Mouse (Mus musculus): ENCODE results near the gene 9330182O14Rik. TPM values are rescaled to one million over a fixed set of nuclear protein-coding genes. Genes with fewer than 3 reads are reported as not detected.

The 9330182O14Rik gene
- polyA plus RNA-seq, 1 experiment from 2014 or later: not detected

DNA sequence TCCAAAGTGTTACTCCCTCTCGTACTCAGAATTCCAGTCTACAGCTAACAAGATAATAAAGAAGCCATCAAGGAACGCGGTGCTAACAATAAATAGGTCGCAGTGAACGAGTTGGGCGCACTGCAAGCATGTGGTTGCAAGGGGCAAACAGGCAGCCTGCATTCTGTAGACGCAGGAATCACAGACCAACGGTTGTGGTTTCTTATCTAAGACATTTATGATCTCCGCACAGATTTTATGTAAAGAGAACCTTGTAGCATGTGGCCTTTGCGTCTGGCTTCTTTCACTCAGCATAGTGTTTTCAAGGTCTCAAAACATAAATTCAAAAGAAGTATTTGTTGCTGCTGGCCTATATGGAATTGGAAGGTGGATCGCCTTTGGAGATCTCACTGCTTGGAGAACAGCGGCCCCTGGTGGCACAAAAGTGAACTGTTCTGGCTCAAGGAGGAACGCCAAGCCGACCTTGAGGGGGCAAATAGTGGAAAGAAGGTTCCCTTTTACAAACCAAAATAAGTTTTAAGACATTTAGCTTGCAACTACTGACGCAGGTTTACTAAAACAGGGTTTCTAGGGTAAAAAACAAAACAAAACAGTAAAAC lies 3.2 kb upstream of the 9330182O14Rik start:
- 19% methylated on average over 15 of the region's 15 CpGs for WGBS
- Histone ChIP-seq H3K9me3 (ENCODE audit: control insufficient read depth, low read length) (no peaks in the 10 kb centered on the region), H3K4me1 (replicated peaks; ENCODE audit: control insufficient read depth, insufficient read depth, low read length) (0 out of 2 replicates have a peak, but pooled peaks cover 3% of the 10 kb centered on the region), H3K27me3 (replicated peaks; ENCODE audit: control insufficient read depth, insufficient read depth, low read length) (no peaks in the 10 kb centered on the region), H3K36me3 (ENCODE audit: control insufficient read depth, insufficient read depth, low read length) (no peaks in the 10 kb centered on the region), H3K4me3 (ENCODE audit: low read depth, low read length) (no peak overlapping the region), H3K9ac (ENCODE audit: low read length) (no peak overlapping the region), H3K4me2 (ENCODE audit: low read length) (no peak overlapping the region), H3K27ac (ENCODE audit: low read depth) (no peak overlapping the region)
- ATAC-seq (replicated peaks; ENCODE audit: low FRiP score, low TSS enrichment, low read depth) (no peak), DNase-seq (ENCODE audit: low spot score) (peak; percentile 94)

- Histone ChIP-seq H3K4me3 (ENCODE audit: low read depth, low read length) (no peak overlapping the region), H3K9me3 (ENCODE audit: control insufficient read depth, low read length) (no peaks in the 10 kb centered on the region), H3K27me3 (replicated peaks; ENCODE audit: control insufficient read depth, insufficient read depth, low read length) (no peaks in the 10 kb centered on the region), H3K9ac (ENCODE audit: low read length) (no peak overlapping the region), H3K27ac (ENCODE audit: low read depth) (no peak overlapping the region), H3K36me3 (ENCODE audit: control insufficient read depth, insufficient read depth, low read length) (no peaks in the 10 kb centered on the region), H3K4me1 (replicated peaks; ENCODE audit: control insufficient read depth, insufficient read depth, low read length) (0 out of 2 replicates have a peak, but pooled peaks cover 3% of the 10 kb centered on the region), H3K4me2 (ENCODE audit: low read length) (no peak overlapping the region)
- ATAC-seq (replicated peaks; ENCODE audit: low FRiP score, low TSS enrichment, low read depth) (no peak), DNase-seq (ENCODE audit: low spot score) (no peak)
- WGBS: 80% methylated on average over 4 of the region's 4 CpGs
Observed at GRCm38 (mm10) chr15:40132408-40132807, 1.8 kb upstream of the 9330182O14Rik start.

DNA sequence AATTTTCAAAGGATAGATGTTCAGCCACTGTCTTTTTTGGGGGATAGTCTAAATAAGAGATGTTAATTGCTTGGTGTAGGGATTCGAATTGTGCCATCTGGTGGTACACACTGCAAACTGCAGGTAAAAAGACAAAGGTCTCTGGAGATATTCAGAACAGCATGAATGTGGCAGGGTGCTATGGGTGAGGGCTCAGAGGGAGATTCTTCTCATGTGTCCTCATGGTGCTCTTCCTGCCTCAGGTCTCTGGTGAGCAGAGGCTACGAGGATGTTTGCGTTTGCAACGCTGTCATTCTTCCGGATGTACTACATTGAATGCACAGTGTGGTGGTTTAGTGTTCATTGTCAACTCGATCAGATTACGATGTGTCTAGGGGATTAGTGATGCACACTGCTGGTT lies 10.1 kb downstream of the 9330182O14Rik start:
- WGBS: 57% methylated on average over 7 of the region's 7 CpGs
- H3K27ac ChIP-seq (ENCODE audit: low read depth): no peak overlapping the region
- H3K9ac ChIP-seq (ENCODE audit: low read length): no peak overlapping the region
- no peaks in the 10 kb centered on the region for H3K9me3 ChIP-seq (ENCODE audit: control insufficient read depth, low read length)
- DNase-seq (ENCODE audit: low spot score) (no peak), ATAC-seq (replicated peaks; ENCODE audit: low FRiP score, low TSS enrichment, low read depth) (no peak)
- no peaks in the 10 kb centered on the region for H3K4me1 ChIP-seq (replicated peaks; ENCODE audit: control insufficient read depth, insufficient read depth, low read length)
- H3K4me3 ChIP-seq (ENCODE audit: low read depth, low read length): no peak overlapping the region
- H3K27me3 ChIP-seq (replicated peaks; ENCODE audit: control insufficient read depth, insufficient read depth, low read length): no peaks in the 10 kb centered on the region
- H3K36me3 ChIP-seq (ENCODE audit: control insufficient read depth, insufficient read depth, low read length): no peaks in the 10 kb centered on the region
- no peak overlapping the region for H3K4me2 ChIP-seq (ENCODE audit: low read length)

- H3K4me2 ChIP-seq (ENCODE audit: low read length): no peak overlapping the region
- 83% methylated on average over 6 of the region's 6 CpGs for WGBS
- no peak overlapping the region for H3K27ac ChIP-seq (ENCODE audit: low read depth)
- DNase-seq (ENCODE audit: low spot score) (no peak), ATAC-seq (replicated peaks; ENCODE audit: low FRiP score, low TSS enrichment, low read depth) (no peak)
- H3K4me3 ChIP-seq (ENCODE audit: low read depth, low read length): no peak overlapping the region
- H3K27me3 ChIP-seq (replicated peaks; ENCODE audit: control insufficient read depth, insufficient read depth, low read length): no peaks in the 10 kb centered on the region
- H3K4me1 ChIP-seq (replicated peaks; ENCODE audit: control insufficient read depth, insufficient read depth, low read length): no peaks in the 10 kb centered on the region
- H3K36me3 ChIP-seq (ENCODE audit: control insufficient read depth, insufficient read depth, low read length): no peaks in the 10 kb centered on the region
- H3K9ac ChIP-seq (ENCODE audit: low read length): no peak overlapping the region
- no peaks in the 10 kb centered on the region for H3K9me3 ChIP-seq (ENCODE audit: control insufficient read depth, low read length)
Observed at GRCm38 (mm10) chr15:40157683-40158082, 23.5 kb downstream of the 9330182O14Rik start.

- ATAC-seq (replicated peaks; ENCODE audit: low FRiP score, low TSS enrichment, low read depth) (0 out of 2 replicates have a peak, but pooled peaks have one; percentile 47), DNase-seq (ENCODE audit: low spot score) (no peak)
- WGBS: 29% methylated on average over 9 of the region's 9 CpGs
- no peak overlapping the region for H3K27ac ChIP-seq (ENCODE audit: low read depth)
- H3K4me3 ChIP-seq (ENCODE audit: low read depth, low read length): no peak overlapping the region
- H3K4me2 ChIP-seq (ENCODE audit: low read length): no peak overlapping the region
- H3K4me1 ChIP-seq (replicated peaks; ENCODE audit: control insufficient read depth, insufficient read depth, low read length): peaks cover 11% of the 10 kb centered on the region; the same call in 1 of the 2 replicates
- no peaks in the 10 kb centered on the region for H3K36me3 ChIP-seq (ENCODE audit: control insufficient read depth, insufficient read depth, low read length)
- H3K9ac ChIP-seq (ENCODE audit: low read length): no peak overlapping the region
- no peaks in the 10 kb centered on the region for H3K9me3 ChIP-seq (ENCODE audit: control insufficient read depth, low read length)
- no peaks in the 10 kb centered on the region for H3K27me3 ChIP-seq (replicated peaks; ENCODE audit: control insufficient read depth, insufficient read depth, low read length)
Observed at GRCm38 (mm10) chr15:40166560-40167275, 32.6 kb downstream of the 9330182O14Rik start.

GRCm38 (mm10) chr15:40167276-40168139 lies 33.3 kb downstream of the 9330182O14Rik start:
- no peak for ATAC-seq (replicated peaks; ENCODE audit: low FRiP score, low TSS enrichment, low read depth)
- H3K36me3 ChIP-seq (ENCODE audit: control insufficient read depth, insufficient read depth, low read length): no peaks in the 10 kb centered on the region
- peak overlapping the region; percentile 10; the same call in 1 of the 2 replicates for H3K4me3 ChIP-seq (ENCODE audit: low read depth, low read length)
- no peak for DNase-seq (ENCODE audit: low spot score)
- H3K9me3 ChIP-seq (ENCODE audit: control insufficient read depth, low read length): no peaks in the 10 kb centered on the region
- H3K4me1 ChIP-seq (replicated peaks; ENCODE audit: control insufficient read depth, insufficient read depth, low read length): peaks cover 11% of the 10 kb centered on the region; the same call in 1 of the 2 replicates
- H3K9ac ChIP-seq (ENCODE audit: low read length): no peak overlapping the region
- 0 out of 2 replicates have a peak overlapping the region, but pooled peaks have one; percentile 22 for H3K27ac ChIP-seq (ENCODE audit: low read depth)
- H3K27me3 ChIP-seq (replicated peaks; ENCODE audit: control insufficient read depth, insufficient read depth, low read length): no peaks in the 10 kb centered on the region
- H3K4me2 ChIP-seq (ENCODE audit: low read length): peak overlapping the region; percentile 41
- 61% methylated on average over 26 of the region's 26 CpGs for WGBS

DNA sequence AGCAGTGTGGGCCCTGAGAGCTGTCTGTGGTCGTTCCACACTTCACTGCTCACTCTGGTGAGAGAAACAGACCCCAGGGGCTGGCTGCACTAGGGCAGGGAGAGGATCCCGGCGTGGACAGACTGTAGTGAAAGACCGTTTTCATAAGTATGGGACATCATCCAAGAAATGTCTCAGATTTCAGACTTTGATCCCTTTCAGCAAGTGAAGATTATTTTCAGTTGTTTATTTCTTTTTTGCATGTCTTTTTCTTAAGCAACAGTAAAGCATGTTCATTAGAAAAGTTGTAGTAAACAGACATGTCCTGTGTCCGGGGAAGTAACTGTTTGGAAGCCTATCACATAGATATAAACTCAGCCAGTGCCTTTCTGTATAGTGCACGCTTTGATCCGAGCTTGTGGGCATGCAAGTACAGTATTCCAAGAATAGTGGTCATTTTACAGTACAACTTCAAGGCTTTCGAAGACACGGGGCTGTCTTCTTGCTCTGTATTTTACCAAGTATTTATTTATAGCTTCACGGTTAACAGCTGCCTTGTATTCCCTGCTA lies 34.0 kb downstream of the 9330182O14Rik start:
- no peak for DNase-seq (ENCODE audit: low spot score)
- Histone ChIP-seq H3K27me3 (replicated peaks; ENCODE audit: control insufficient read depth, insufficient read depth, low read length) (no peaks in the 10 kb centered on the region), H3K9ac (ENCODE audit: low read length) (no peak overlapping the region), H3K27ac (ENCODE audit: low read depth) (0 out of 2 replicates have a peak overlapping the region, but pooled peaks have one; percentile 22), H3K36me3 (ENCODE audit: control insufficient read depth, insufficient read depth, low read length) (no peaks in the 10 kb centered on the region), H3K4me2 (ENCODE audit: low read length) (peak overlapping the region; percentile 41), H3K9me3 (ENCODE audit: control insufficient read depth, low read length) (no peaks in the 10 kb centered on the region), H3K4me1 (replicated peaks; ENCODE audit: control insufficient read depth, insufficient read depth, low read length) (peaks cover 11% of the 10 kb centered on the region; the same call in 1 of the 2 replicates), H3K4me3 (ENCODE audit: low read depth, low read length) (peak overlapping the region; percentile 10; the same call in 1 of the 2 replicates)
- ATAC-seq (replicated peaks; ENCODE audit: low FRiP score, low TSS enrichment, low read depth): no peak
- WGBS: 38% methylated on average over 10 of the region's 10 CpGs

DNA sequence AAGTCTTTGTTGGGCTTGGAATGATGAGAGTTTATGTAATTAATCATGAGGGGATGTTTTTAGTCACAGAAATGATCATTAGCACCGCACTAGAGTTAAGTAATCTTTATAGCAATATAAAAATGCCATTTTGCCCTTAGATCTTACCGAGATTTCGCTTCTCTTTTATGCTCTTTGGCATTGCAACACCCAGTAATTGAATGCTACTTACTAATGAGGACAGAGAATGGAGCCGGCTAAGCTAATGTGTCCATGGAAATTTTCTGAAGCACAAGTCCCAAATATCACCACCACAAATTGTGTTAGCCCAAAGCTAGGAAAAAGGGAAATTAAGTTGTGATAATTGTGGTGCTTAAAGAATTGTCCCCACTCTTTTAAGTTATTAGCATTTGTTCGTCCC lies 34.9 kb downstream of the 9330182O14Rik start:
- H3K36me3 ChIP-seq (ENCODE audit: control insufficient read depth, insufficient read depth, low read length): no peaks in the 10 kb centered on the region
- no peak overlapping the region for H3K9ac ChIP-seq (ENCODE audit: low read length)
- H3K27ac ChIP-seq (ENCODE audit: low read depth): no peak overlapping the region
- H3K27me3 ChIP-seq (replicated peaks; ENCODE audit: control insufficient read depth, insufficient read depth, low read length): no peaks in the 10 kb centered on the region
- ATAC-seq (replicated peaks; ENCODE audit: low FRiP score, low TSS enrichment, low read depth): no peak
- H3K4me1 ChIP-seq (replicated peaks; ENCODE audit: control insufficient read depth, insufficient read depth, low read length): peaks cover 11% of the 10 kb centered on the region; the same call in 1 of the 2 replicates
- 77% methylated on average over 5 of the region's 5 CpGs for WGBS
- H3K9me3 ChIP-seq (ENCODE audit: control insufficient read depth, low read length): no peaks in the 10 kb centered on the region
- no peak for DNase-seq (ENCODE audit: low spot score)
- H3K4me2 ChIP-seq (ENCODE audit: low read length): no peak overlapping the region
- no peak overlapping the region for H3K4me3 ChIP-seq (ENCODE audit: low read depth, low read length)

Measured in intestine, embryonic 14.5 days (tissue).